Comparison of ENCODE assay signal across 29 mouse cellular contexts in the genomic region with DNA sequence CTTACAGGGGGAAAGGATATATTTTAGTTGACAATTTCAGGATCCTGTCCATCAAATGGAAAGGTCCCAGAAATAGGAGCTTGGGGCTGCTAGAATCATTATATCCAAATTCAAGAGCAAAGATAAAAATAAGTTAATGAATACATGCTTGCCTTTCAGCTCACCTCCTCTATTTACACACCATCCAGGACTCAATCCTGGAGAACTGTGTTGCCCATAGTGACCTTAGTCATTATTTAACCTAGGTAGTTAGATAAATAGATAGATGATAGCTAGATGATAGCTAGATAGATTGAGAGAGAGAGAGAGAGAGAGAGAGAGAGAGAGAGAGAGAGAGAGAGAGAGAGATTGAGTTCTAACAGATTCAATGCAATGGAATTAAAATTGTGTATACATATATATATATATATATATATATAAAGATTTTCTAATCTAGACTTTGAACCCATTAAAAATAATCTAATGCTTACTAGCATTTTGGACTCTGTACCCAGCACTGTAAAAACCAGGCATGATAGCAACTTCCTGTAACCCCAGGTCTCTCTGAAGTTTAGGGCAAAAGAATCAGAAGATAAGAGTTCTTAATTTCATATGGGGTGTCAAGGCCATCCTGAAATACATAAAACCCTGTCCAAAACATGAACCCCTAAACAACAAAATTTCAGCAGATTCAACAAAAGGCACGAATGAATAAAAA.
DNase-seq lines count a peak whose midpoint lies in the region; ATAC-seq and TF ChIP-seq lines count a peak whose summit lies in the region.
"Had no signal": no experiment of that assay in that cellular context is flagged by ENCODE, and none has a peak within 500 bp of the region (broad histone marks: within the 10 kb centered on the region; RNA-seq: fewer than 3 reads in every experiment).

No protein-coding gene starts in this region.

- no peaks in the 10 kb centered on the region for H3K27me3 ChIP-seq in liver, embryonic 11.5 days (replicated peaks; ENCODE audit: control insufficient read depth, insufficient read depth, low read length)
- no peaks in the 10 kb centered on the region for H3K27me3 ChIP-seq in liver, embryonic 12.5 days (replicated peaks)
- H3K27me3 ChIP-seq in liver, embryonic 13.5 days, result no peaks in the 10 kb centered on the region
- H3K27me3 ChIP-seq in liver, embryonic 16.5 days (ENCODE audit: control insufficient read depth, insufficient read depth, low read depth, low read length), result no peaks in the 10 kb centered on the region
- H3K27me3 ChIP-seq in forebrain, postnatal 0 days (ENCODE audit: insufficient read depth, low read length), result no peaks in the 10 kb centered on the region
- H3K27me3 ChIP-seq in forebrain, embryonic 13.5 days, result no peaks in the 10 kb centered on the region
- H3K27me3 ChIP-seq: CH12.LX; embryonic facial prominence, embryonic 13.5 days; forebrain, embryonic 12.5 days; heart, embryonic 13.5 days; hindbrain, embryonic 12.5 days; hindbrain, embryonic 15.5 days; Patski had no signal

- H3K36me3 ChIP-seq in liver, embryonic 11.5 days (ENCODE audit: control insufficient read depth, insufficient read depth, low read length), result no peaks in the 10 kb centered on the region
- no peaks in the 10 kb centered on the region for H3K36me3 ChIP-seq in liver, embryonic 12.5 days
- H3K36me3 ChIP-seq in liver, embryonic 13.5 days, result no peaks in the 10 kb centered on the region
- no peaks in the 10 kb centered on the region for H3K36me3 ChIP-seq in liver, embryonic 16.5 days (ENCODE audit: control insufficient read depth, insufficient read depth)
- no peaks in the 10 kb centered on the region for H3K36me3 ChIP-seq in forebrain, postnatal 0 days (ENCODE audit: insufficient read depth)
- no peaks in the 10 kb centered on the region for H3K36me3 ChIP-seq in forebrain, embryonic 13.5 days (ENCODE audit: poor library complexity, severe bottlenecking)
- H3K36me3 ChIP-seq: embryonic facial prominence, embryonic 10.5 days; embryonic facial prominence, embryonic 13.5 days; forebrain, embryonic 12.5 days; G1E; heart, embryonic 10.5 days; heart, embryonic 13.5 days; hindbrain, embryonic 12.5 days; hindbrain, embryonic 15.5 days had no signal

- ATAC-seq in liver, embryonic 11.5 days (replicated peaks; ENCODE audit: low FRiP score), result peak; percentile 34; the same call in 1 of the 2 replicates
- ATAC-seq in liver, embryonic 12.5 days, result no peak
- peak; percentile 58 for ATAC-seq in liver, embryonic 13.5 days (ENCODE audit: low read depth)
- peak; percentile 72; the same call in 1 of the 2 replicates for ATAC-seq in liver, embryonic 16.5 days (ENCODE audit: low read depth)
- ATAC-seq in forebrain, postnatal 0 days, result no peak
- ATAC-seq in forebrain, embryonic 13.5 days, result no peak
- ATAC-seq: forebrain, embryonic 16.5 days; Patski had no signal

- TF ChIP-seq CTCF in forebrain, postnatal 0 days (IDR thresholded peaks at IDR 0.05; ENCODE audit: low read depth), result no peak
- no peak for TF ChIP-seq CTCF in lung, adult 2 months (IDR thresholded peaks at IDR 0.05; ENCODE audit: insufficient read depth, low read length)

- 49% methylated on average over 1 of the region's 1 CpGs for WGBS in liver, embryonic 11.5 days
- 52% methylated on average over 1 of the region's 1 CpGs for WGBS in liver, embryonic 12.5 days (ENCODE audit: insufficient replicate concordance)
- 32% methylated on average over 1 of the region's 1 CpGs for WGBS in liver, embryonic 13.5 days (ENCODE audit: insufficient replicate concordance)
- whole genome bisulfite sequencing in liver, embryonic 16.5 days (ENCODE audit: insufficient replicate concordance), result 29% methylated on average over 1 of the region's 1 CpGs
- WGBS in forebrain, postnatal 0 days, result 72% methylated on average over 1 of the region's 1 CpGs
- 59% methylated on average over 1 of the region's 1 CpGs for WGBS in lung, adult 2 months
- 71% methylated on average over 1 of the region's 1 CpGs for WGBS in forebrain, embryonic 13.5 days

- no peak for DNase-seq in liver, embryonic 11.5 days (ENCODE audit: low spot score)
- DNase-seq in liver, embryonic 13.5 days, result no peak
- DNase-seq in forebrain, postnatal 0 days, result no peak
- DNase-seq in lung, adult 2 months, result no peak
- DNase-seq: adrenal gland, postnatal 10 days; adrenal gland, postnatal 36 days; B cell, adult 2 months; cerebellum, adult 18-20 months; cerebellum, adult 9-10 months; cerebellum, postnatal 25 days; embryo, embryonic 11 days; gastrocnemius, postnatal 25 days; heart, adult 2 months; heart, postnatal 14 days had no signal

- H3K27ac ChIP-seq in liver, embryonic 11.5 days (ENCODE audit: low read depth, low read length), result no peak overlapping the region
- no peak overlapping the region for H3K27ac ChIP-seq in liver, embryonic 12.5 days
- H3K27ac ChIP-seq in liver, embryonic 13.5 days, result no peak overlapping the region
- no peak overlapping the region for H3K27ac ChIP-seq in liver, embryonic 16.5 days (ENCODE audit: low read length)
- H3K27ac ChIP-seq in forebrain, postnatal 0 days (ENCODE audit: low read depth, low read length), result no peak overlapping the region
- H3K27ac ChIP-seq in forebrain, embryonic 13.5 days, result no peak overlapping the region
- H3K27ac ChIP-seq: embryonic facial prominence, embryonic 10.5 days; embryonic facial prominence, embryonic 13.5 days; forebrain, embryonic 12.5 days; heart, adult 2 months; heart, embryonic 10.5 days; heart, embryonic 13.5 days; hindbrain, embryonic 12.5 days; hindbrain, embryonic 15.5 days had no signal

- H3K4me2 ChIP-seq in liver, embryonic 11.5 days, result no peak overlapping the region
- H3K4me2 ChIP-seq in liver, embryonic 12.5 days, result no peak overlapping the region
- H3K4me2 ChIP-seq in liver, embryonic 13.5 days, result no peak overlapping the region
- H3K4me2 ChIP-seq in liver, embryonic 16.5 days (ENCODE audit: low read depth, low read length), result no peak overlapping the region
- H3K4me2 ChIP-seq in forebrain, postnatal 0 days (ENCODE audit: low read depth), result no peak overlapping the region
- no peak overlapping the region for H3K4me2 ChIP-seq in forebrain, embryonic 13.5 days
- H3K4me2 ChIP-seq: embryonic facial prominence, embryonic 13.5 days; forebrain, embryonic 12.5 days; heart, embryonic 13.5 days; hindbrain, embryonic 12.5 days; hindbrain, embryonic 15.5 days had no signal

- no peak overlapping the region for H3K9ac ChIP-seq in liver, embryonic 11.5 days (ENCODE audit: low read depth, low read length)
- H3K9ac ChIP-seq in liver, embryonic 12.5 days, result no peak overlapping the region
- H3K9ac ChIP-seq in liver, embryonic 13.5 days, result no peak overlapping the region
- H3K9ac ChIP-seq in liver, embryonic 16.5 days (ENCODE audit: low read depth, low read length), result no peak overlapping the region
- H3K9ac ChIP-seq in forebrain, postnatal 0 days, result no peak overlapping the region
- H3K9ac ChIP-seq in forebrain, embryonic 13.5 days, result no peak overlapping the region
- H3K9ac ChIP-seq: embryonic facial prominence, embryonic 13.5 days; forebrain, embryonic 12.5 days; heart, embryonic 13.5 days; hindbrain, embryonic 12.5 days; hindbrain, embryonic 15.5 days had no signal

- TF ChIP-seq POLR2A in lung, adult 2 months (IDR thresholded peaks at IDR 0.05; ENCODE audit: borderline replicate concordance, extremely low read depth, low read depth, low read length), result no peak

- no peak overlapping the region for H3K4me3 ChIP-seq in liver, embryonic 11.5 days (ENCODE audit: low read depth, low read length)
- no peak overlapping the region for H3K4me3 ChIP-seq in liver, embryonic 12.5 days
- no peak overlapping the region for H3K4me3 ChIP-seq in liver, embryonic 13.5 days (replicated peaks)
- no peak overlapping the region for H3K4me3 ChIP-seq in liver, embryonic 16.5 days (ENCODE audit: low read depth, low read length)
- H3K4me3 ChIP-seq in forebrain, postnatal 0 days (ENCODE audit: low read depth, low read length), result no peak overlapping the region
- no peak overlapping the region for H3K4me3 ChIP-seq in lung, adult 2 months (replicated peaks; ENCODE audit: extremely low read depth, low read depth, low read length)
- no peak overlapping the region for H3K4me3 ChIP-seq in forebrain, embryonic 13.5 days
- H3K4me3 ChIP-seq: embryonic facial prominence, embryonic 10.5 days; embryonic facial prominence, embryonic 13.5 days; erythroblast, embryonic 14.5 days; forebrain, embryonic 12.5 days; heart, adult 2 months; heart, embryonic 10.5 days; heart, embryonic 13.5 days; hindbrain, embryonic 12.5 days; hindbrain, embryonic 15.5 days had no signal

- no peaks in the 10 kb centered on the region for H3K4me1 ChIP-seq in liver, embryonic 11.5 days (replicated peaks; ENCODE audit: control insufficient read depth, insufficient read depth, low read length)
- no peaks in the 10 kb centered on the region for H3K4me1 ChIP-seq in liver, embryonic 12.5 days
- H3K4me1 ChIP-seq in liver, embryonic 13.5 days (replicated peaks), result no peaks in the 10 kb centered on the region
- no peaks in the 10 kb centered on the region for H3K4me1 ChIP-seq in liver, embryonic 16.5 days (ENCODE audit: control insufficient read depth, low read depth, low read length)
- H3K4me1 ChIP-seq in forebrain, postnatal 0 days (ENCODE audit: insufficient read depth), result no peaks in the 10 kb centered on the region
- H3K4me1 ChIP-seq in lung, adult 2 months (ENCODE audit: control insufficient read depth, insufficient read depth, low read length), result no peaks in the 10 kb centered on the region
- no peaks in the 10 kb centered on the region for H3K4me1 ChIP-seq in forebrain, embryonic 13.5 days
- H3K4me1 ChIP-seq: embryonic facial prominence, embryonic 10.5 days; embryonic facial prominence, embryonic 13.5 days; forebrain, embryonic 12.5 days; heart, embryonic 10.5 days; heart, embryonic 13.5 days; hindbrain, embryonic 12.5 days; hindbrain, embryonic 15.5 days had no signal

- no peaks in the 10 kb centered on the region for H3K9me3 ChIP-seq in liver, embryonic 11.5 days (ENCODE audit: control insufficient read depth, low read length)
- no peaks in the 10 kb centered on the region for H3K9me3 ChIP-seq in liver, embryonic 12.5 days (replicated peaks)
- no peaks in the 10 kb centered on the region for H3K9me3 ChIP-seq in liver, embryonic 13.5 days (replicated peaks)
- no peaks in the 10 kb centered on the region; the same call in 1 of the 2 replicates for H3K9me3 ChIP-seq in liver, embryonic 16.5 days (replicated peaks; ENCODE audit: control insufficient read depth, low read length)
- H3K9me3 ChIP-seq in forebrain, postnatal 0 days (ENCODE audit: low read length), result no peaks in the 10 kb centered on the region
- no peaks in the 10 kb centered on the region for H3K9me3 ChIP-seq in forebrain, embryonic 13.5 days (replicated peaks)
- H3K9me3 ChIP-seq: embryonic facial prominence, embryonic 10.5 days; embryonic facial prominence, embryonic 13.5 days; forebrain, embryonic 12.5 days; heart, embryonic 10.5 days; hindbrain, embryonic 12.5 days; hindbrain, embryonic 15.5 days had no signal

Comparison
In these comparisons a context has a peak if more than half of its experiments do, and no peak if none do; other contexts are left out.
1. ATAC-seq: peak in liver, embryonic 11.5 days (single experiment), liver, embryonic 13.5 days (single experiment) and liver, embryonic 16.5 days (single experiment); none in liver, embryonic 12.5 days (single experiment), forebrain, postnatal 0 days (single experiment) and forebrain, embryonic 13.5 days (single experiment).